Mouse (Mus musculus): Measurements from ENCODE around the gene Gm3435. TPM values are rescaled to one million over a fixed set of nuclear protein-coding genes. Genes with fewer than 3 reads are reported as not detected.
"Not testable (repeated sequence)": the region's sequence is repeated elsewhere in the genome, so short reads cannot be mapped to it uniquely, and the experiment has no call there.

Gene Gm3435
- polyA plus RNA-seq (2012): 0.09 and 0.69 TPM in 2 replicates

DNA sequence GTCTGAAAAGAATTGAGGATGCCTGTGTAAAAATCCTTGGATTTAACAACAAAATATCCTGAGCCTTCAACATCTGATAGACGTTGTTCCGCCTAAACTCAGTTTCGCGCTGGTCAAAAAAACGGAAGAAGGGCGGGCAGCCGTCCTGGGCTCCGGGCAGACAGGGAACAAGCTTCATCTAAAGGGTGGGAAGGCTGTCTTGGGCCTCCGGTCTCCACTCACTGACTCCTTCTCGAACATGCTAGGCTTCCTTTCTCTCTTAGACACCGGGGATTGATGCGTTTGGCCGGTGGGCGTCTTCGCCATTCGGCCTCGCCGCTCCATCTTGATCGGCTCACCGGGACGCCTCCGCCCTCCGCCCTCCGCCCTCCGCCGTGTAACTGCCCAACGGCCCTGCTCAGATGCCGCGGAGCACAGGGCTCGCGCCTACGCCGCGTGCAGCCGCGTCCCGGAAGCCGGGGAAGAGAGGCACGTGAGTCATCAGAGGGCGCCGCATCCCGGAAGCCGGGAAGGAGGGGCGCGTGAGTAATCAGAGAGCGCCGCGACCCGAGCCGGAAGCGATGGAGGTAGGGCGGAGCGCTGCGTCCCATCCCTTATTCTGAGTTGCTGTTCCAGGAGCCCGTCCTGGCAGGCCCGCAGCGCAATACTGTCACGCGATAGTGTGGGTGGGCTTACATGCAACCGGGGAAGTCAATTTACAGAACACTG lies at the start of gene Gm3435:
TSS of gene Gm3435 (plus strand) at position 471 of the 708 bp plus-strand sequence.
- not testable (repeated sequence) for TF ChIP-seq GATA1 (IDR thresholded peaks at IDR 0.05; ENCODE audit: low read length)

DNA sequence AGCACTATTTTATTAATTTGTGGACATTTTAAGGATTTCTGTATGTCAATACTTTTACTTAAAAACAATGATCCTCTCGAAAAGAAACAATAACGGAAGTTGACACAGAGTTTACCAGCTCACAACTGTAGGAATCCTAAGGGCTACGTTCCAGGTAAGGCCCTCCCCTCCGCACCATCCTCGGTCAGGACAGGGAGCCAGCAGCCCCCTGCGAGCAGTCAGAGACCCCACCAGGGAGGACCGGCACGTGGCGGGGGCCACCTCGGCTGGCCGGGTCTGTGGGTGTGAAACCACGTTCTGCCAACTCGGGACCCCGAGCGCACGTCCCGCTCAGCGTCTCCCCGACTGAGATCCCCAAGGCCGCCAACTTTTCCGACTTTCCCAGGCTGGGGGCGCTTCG lies 49.5 kb upstream of the Gm3435 start:
- TF ChIP-seq GATA1 (IDR thresholded peaks at IDR 0.05; ENCODE audit: low read length): no peak

DNA sequence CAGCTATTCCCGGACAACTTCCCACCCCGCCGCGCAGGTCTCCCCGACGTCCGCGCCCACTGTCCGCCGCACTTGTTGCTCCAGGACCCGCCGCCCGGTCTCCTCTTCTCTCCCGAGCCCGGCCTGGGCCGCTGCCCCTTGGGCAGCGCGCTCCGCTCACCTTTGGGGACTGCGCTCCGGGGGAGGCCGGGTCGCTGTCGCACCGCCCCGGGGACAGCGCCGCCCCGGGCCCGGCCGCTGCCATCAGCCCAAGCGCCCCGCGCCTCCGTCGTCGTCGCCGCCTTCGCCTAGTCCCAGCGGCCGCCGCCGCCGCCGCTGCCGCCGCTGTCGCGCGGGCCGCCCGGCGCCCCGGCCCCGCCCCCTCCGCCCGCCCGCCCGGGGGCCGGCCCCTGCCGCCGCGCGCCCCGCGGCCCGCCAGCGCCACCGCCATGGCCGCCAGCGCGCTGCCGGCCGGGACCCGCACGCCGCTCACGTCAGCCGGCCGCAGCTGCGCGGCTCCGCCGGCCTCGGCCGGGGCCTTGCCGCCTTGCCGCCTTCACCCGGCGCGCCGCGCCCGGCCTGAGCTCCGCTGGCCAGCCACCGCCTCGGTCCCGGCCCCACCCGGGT lies 48.9 kb upstream of the Gm3435 start, which contains the start of gene Phf10:
TSS of gene Phf10 (minus strand) at position 323 of the 606 bp plus-strand sequence.
- not testable (repeated sequence) for TF ChIP-seq GATA1 (IDR thresholded peaks at IDR 0.05; ENCODE audit: low read length)

DNA sequence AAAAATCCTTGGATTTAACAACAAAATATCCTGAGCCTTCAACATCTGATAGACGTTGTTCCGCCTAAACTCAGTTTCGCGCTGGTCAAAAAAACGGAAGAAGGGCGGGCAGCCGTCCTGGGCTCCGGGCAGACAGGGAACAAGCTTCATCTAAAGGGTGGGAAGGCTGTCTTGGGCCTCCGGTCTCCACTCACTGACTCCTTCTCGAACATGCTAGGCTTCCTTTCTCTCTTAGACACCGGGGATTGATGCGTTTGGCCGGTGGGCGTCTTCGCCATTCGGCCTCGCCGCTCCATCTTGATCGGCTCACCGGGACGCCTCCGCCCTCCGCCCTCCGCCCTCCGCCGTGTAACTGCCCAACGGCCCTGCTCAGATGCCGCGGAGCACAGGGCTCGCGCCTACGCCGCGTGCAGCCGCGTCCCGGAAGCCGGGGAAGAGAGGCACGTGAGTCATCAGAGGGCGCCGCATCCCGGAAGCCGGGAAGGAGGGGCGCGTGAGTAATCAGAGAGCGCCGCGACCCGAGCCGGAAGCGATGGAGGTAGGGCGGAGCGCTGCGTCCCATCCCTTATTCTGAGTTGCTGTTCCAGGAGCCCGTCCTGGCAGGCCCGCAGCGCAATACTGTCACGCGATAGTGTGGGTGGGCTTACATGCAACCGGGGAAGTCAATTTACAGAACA lies 31.5 kb upstream of the Gm3435 start, which contains the start of the genes 9030025P20Rik and Gm3417:
TSS of gene 9030025P20Rik (plus strand) at position 107 of the 677 bp plus-strand sequence.
TSS of gene Gm3417 (minus strand) at position 429 of the 677 bp plus-strand sequence.
- not testable (repeated sequence) for TF ChIP-seq GATA1 (IDR thresholded peaks at IDR 0.05; ENCODE audit: low read length)

DNA sequence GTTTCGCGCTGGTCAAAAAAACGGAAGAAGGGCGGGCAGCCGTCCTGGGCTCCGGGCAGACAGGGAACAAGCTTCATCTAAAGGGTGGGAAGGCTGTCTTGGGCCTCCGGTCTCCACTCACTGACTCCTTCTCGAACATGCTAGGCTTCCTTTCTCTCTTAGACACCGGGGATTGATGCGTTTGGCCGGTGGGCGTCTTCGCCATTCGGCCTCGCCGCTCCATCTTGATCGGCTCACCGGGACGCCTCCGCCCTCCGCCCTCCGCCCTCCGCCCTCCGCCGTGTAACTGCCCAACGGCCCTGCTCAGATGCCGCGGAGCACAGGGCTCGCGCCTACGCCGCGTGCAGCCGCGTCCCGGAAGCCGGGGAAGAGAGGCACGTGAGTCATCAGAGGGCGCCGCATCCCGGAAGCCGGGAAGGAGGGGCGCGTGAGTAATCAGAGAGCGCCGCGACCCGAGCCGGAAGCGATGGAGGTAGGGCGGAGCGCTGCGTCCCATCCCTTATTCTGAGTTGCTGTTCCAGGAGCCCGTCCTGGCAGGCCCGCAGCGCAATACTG lies 31.3 kb downstream of the Gm3435 start, which contains the start of the genes Ermard, Tcte3 and Gm3448:
TSS of gene Ermard (plus strand) at position 34 of the 555 bp plus-strand sequence.
TSS of gene Tcte3 (minus strand) at position 314 of the 555 bp plus-strand sequence.
TSS of gene Gm3448 (minus strand) at position 363 of the 555 bp plus-strand sequence.
- not testable (repeated sequence) for TF ChIP-seq GATA1 (IDR thresholded peaks at IDR 0.05; ENCODE audit: low read length)

DNA sequence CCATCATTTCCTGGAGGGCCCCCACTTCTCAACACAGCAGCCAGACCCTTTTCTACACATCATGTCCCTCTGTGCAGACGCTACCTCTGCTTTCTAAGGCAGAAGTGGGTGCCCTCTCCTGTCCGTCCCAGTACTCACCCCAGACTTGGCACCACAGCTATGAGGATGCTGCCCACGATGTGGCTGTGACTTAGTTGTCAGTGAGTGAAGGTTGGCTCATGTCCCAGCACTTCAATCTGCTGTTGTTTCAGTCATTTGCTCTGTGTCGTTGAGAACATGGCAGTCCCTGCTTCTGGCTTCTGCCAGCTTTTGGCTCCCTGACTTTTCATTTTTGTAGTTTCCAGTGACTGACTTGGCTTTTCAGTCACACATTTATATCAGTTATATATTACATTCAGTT lies 45.9 kb downstream of the Gm3435 start:
- TF ChIP-seq GATA1 (IDR thresholded peaks at IDR 0.05; ENCODE audit: low read length): no peak

DNA sequence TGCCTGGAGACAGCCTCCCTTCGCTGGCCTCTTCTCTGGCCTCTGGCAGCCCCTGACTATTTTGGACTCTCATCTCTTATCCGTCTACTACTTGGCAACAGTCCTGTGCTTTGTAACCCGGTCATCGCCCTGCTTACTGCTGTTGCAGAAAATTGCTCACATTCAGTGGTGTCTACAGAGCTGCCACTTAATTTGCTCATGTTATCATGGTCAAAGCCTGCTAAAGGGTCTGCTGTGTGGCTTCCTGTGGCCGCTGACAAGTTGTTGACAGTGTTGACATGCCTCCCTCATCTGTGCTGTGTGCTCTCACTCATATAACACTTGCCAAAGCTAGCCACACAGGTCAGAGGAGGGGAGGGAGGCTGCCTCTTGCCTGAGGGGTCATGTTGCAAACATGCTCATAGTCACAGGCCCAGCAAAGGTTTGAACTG lies 48.2 kb downstream of the Gm3435 start:
- no peak for TF ChIP-seq GATA1 (IDR thresholded peaks at IDR 0.05; ENCODE audit: low read length)

DNA sequence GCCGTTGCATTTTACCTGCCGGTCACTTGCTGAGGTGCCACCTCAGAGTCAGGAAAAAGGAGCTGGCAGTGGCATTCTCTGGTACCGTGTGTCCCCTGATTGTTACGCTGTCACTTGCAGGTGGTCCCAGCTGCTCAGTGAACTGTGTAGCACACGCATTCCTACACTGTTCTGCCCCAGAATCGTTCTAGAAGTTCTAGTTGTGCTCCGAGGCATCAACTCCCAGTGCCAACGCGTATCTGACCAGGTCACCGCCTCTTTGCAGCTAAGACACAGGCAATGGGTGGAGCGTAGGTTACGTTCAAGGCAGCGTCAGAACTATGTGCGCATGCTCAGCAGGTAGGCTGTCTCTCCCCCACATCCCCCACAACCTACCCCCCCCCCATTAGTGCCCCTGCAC lies 49.7 kb downstream of the Gm3435 start:
- TF ChIP-seq GATA1 (IDR thresholded peaks at IDR 0.05; ENCODE audit: low read length): no peak

DNA sequence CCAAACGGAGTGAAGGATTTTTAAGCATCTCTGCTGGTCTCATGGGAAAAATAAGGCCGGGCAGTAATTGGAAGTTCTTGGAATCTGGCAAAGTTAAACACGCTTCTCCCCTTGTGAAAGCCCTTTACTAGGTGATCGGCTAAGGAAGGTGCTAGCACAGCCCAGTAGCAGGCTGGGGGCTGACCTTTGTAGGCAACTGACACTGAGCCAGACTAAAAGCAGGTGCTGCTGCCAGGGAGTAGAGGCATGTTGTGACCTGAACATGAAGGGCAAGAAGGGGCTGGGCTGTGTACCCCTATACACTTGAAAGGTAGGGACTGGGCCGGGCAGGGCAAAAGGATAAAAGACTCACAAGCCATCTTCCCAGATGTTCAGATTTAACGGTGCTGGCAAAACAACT lies 50.4 kb downstream of the Gm3435 start:
- TF ChIP-seq GATA1 (IDR thresholded peaks at IDR 0.05; ENCODE audit: low read length): no peak

DNA sequence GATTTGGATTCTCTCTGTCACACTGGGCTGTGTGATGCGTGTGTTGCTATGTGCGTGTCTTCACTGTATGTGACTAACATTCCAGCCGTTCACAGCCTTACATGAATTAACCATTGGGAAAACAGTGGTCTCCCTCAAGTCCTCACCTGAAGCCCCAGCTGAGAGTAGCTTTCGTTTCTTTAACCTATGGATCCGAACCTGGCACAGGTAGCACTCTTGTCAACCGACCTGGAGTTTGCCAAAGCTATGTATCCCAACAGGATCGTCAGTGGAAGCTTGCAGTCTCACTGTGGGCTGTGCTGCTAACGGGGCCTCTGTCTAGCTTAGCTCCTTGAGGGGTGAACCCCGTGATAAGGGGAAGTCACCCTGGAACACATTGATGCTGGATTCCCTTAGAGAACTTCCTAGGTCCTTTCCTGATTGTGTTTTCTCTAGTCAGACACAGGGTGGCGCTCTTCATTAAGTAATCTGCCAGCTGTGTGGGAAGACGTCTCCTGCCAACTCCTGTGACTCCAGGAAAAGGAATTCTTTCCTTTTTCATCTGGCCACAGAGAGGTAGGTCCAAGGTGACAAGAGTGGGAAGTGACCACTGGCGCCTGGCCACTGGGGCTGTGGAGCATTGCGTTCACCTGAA lies 55.5 kb downstream of the Gm3435 start:
- TF ChIP-seq GATA1 (IDR thresholded peaks at IDR 0.05; ENCODE audit: low read length): no peak

DNA sequence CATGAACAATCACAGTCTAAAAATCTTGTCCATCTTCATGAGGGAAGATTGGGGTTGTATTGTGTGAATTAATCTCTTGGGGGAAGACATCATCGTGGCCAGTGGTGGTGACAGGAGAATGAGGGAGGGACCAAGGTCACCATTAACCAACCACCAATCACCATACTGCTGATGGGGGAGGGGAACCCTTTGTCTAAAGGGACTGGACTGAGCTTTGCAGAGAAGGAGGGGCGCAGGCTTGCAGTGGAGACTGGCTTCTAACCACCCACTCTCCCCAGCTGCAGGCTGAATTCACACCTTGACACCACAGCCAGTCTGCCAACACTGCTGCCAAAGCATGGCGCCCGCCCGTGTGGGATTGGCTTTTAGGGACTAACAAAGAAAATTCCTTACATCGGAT lies 56.1 kb downstream of the Gm3435 start:
- no peak for TF ChIP-seq GATA1 (IDR thresholded peaks at IDR 0.05; ENCODE audit: low read length)

DNA sequence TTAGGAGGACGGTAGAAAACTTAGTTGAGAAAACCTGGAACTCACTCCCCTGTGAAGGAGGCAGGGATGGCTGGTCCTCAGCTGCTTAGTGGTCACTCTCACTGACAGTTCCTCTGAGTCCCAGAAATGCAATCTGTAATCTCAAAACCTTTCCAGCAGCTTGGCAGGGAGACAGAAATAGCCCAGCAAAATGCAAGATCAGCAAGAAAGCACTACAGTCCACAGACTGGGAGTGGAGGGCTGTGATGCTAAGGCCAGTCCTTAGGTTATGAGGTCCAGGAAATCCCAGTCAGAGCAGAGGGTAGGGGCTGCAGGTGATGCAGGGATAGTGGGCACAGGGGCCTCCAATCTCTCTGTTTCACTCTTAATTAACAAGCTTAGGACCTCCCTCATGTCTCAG lies 56.9 kb downstream of the Gm3435 start:
- no peak for TF ChIP-seq GATA1 (IDR thresholded peaks at IDR 0.05; ENCODE audit: low read length)

DNA sequence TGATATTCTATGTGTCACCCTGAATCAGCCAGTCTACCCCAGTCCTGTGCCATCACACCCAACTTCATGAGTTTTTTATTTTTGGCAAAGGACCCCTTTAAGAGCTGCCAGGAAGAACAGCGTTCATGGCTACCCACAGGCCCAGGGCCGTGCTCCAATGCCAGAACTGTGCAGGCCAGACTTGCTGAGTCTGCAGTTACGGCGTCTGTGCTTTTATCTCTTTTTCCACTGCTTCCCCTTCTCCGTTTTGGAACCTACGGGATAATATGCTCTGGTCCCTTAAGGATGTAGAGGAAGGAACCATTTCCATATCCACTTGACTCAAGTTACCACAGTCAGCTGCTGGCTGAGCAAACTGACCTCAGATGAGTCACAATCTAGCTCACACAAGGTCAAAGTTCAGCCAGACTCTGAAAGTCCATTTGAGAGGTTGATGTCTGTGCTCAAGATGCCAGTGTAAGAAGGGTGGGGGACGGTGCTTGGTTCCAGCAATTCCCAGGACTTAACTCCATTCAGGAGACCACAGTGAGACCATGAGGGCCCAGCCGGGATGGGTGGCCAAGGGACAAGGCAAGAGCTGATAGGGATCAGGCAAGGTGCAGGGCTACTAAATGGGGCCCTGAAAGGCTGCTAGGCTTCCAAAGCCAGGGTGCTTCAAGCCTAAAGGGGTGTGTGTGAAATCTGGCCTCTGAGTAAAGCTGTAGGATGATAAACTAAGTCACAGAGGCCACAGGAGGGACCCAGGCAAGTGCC lies 58.2 kb downstream of the Gm3435 start:
- no peak for TF ChIP-seq GATA1 (IDR thresholded peaks at IDR 0.05; ENCODE audit: low read length)

DNA sequence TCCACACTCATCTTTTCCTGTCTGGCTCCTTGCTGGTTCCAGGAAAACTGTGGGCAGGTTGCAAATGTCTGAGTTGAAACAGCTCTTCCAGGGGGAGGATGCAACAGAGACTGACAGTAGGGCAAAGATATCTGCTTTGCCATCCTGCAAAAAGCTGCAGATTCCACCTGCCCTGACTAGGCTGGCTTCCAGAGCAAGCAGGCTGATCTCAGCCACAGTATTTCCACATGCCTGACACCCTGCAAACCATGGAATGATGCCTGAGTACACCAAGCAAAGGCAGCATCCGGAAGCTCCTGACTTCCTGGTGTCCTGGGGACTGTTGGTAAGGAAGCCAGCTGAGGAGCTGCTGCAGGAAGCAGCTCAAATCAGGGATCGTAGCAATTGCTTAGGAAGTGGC lies 59.1 kb downstream of the Gm3435 start:
- TF ChIP-seq GATA1 (IDR thresholded peaks at IDR 0.05; ENCODE audit: low read length): no peak

Other genes starting within 250 kb of the Gm3435 start
- gene Wdr27, start 67.0 kb upstream of the Gm3435 start, polyA plus RNA-seq (2012): 1.0 and 1.5 TPM in 2 replicates
- gene 1600012H06Rik, start 67.0 kb upstream of the Gm3435 start, polyA plus RNA-seq (2012): 1.4 and 1.8 TPM in 2 replicates
- 168 and 218 TPM in 2 replicates for gene Phf10, start 48.9 kb upstream of the Gm3435 start, polyA plus RNA-seq (2012)
- 3.3 TPM in 2 replicates for gene 9030025P20Rik, start 31.7 kb upstream of the Gm3435 start, polyA plus RNA-seq (2012)
- 3.3 and 8.9 TPM in 2 replicates for gene Gm3417, start 31.4 kb upstream of the Gm3435 start, polyA plus RNA-seq (2012)
- 1.2 and 2.7 TPM in 2 replicates for gene Ermard, start 31.0 kb downstream of the Gm3435 start, polyA plus RNA-seq (2012)
- gene Tcte3, start 31.3 kb downstream of the Gm3435 start, polyA plus RNA-seq (2012): 1.2 and 2.1 TPM in 2 replicates
- 3.1 and 3.4 TPM in 2 replicates for gene Gm3448, start 31.4 kb downstream of the Gm3435 start, polyA plus RNA-seq (2012)

Measured in G1E-ER4 (cell line).